Mouse (Mus musculus) liver, postnatal 0 days (tissue): Measurements from ENCODE around the gene Snupn.

ENCODE experiments used
- CTCF ChIP-seq: sonication (generic); IDR thresholded peaks from 2 replicates; pipeline ENCODE4 v1.5.1; 2016; ENCODE audit warnings: antibody characterized with exemption, low read depth
- EP300 ChIP-seq: IDR thresholded peaks from 2 replicates; pipeline ENCODE4 v1.6.1; 2016; ENCODE audit warnings: antibody characterized with exemption, low read depth, mild to moderate bottlenecking

DNA sequence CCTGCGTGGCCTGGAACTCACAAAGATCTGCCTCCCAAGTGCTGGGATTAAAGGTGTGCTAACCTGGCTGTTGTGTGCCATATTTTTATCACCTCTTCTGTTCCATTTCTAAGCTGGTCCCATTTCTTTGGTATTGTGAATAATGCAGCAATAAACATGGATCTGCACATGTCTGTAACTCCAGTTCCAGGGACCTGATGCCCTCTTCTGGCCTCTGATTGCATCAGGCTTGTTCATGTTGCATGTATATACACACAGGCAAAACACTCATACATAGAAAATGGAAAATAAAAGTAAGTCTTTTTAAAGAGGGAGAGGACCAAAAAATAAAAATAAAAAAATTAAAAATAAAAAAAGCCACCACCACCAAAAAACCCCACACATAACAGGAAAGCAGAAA, 2.9 kb downstream of the Snupn start:
- TF ChIP-seq CTCF, result peak; percentile 22; the same call in 1 of the 2 replicates
- TF ChIP-seq EP300, result no peak
